ENCODE assay signal across 14 mouse cellular contexts in the genomic region with DNA sequence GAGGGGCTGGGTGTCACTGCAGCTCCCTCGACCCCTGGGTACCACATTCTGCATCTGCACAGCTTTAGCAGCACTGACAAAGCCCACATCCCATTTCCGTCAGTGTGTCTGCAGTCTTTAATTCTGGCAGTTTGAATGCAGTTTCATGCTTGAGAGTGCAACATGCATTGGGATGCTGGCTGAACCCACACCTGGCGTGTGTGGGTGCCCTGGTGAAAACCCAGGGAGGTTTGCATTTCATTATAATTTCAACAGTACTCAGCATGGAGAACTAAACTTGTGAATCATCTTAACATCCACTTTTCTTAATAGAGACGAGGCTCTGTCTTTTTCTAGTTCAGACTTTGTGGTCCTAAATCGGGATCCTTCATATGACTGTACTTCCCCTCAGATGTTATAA.
DNase-seq lines count a peak whose midpoint lies in the region; ATAC-seq and TF ChIP-seq lines count a peak whose summit lies in the region.
"Had no signal": no experiment of that assay in that cellular context is flagged by ENCODE, and none has a peak within 500 bp of the region (broad histone marks: within the 10 kb centered on the region; RNA-seq: fewer than 3 reads in every experiment).

No protein-coding gene starts in this region.

- peaks cover 26% of the 10 kb centered on the region for H3K27me3 ChIP-seq in midbrain, embryonic 12.5 days
- no peaks in the 10 kb centered on the region for H3K27me3 ChIP-seq in midbrain, postnatal 0 days (ENCODE audit: insufficient read depth, low read length)
- H3K27me3 ChIP-seq in forebrain, embryonic 16.5 days (replicated peaks; ENCODE audit: control insufficient read depth, insufficient read depth, low read length): no peaks in the 10 kb centered on the region
- H3K27me3 ChIP-seq in midbrain, embryonic 15.5 days (replicated peaks): no peaks in the 10 kb centered on the region
- H3K27me3 ChIP-seq: liver, embryonic 15.5 days had no signal

- H3K27ac ChIP-seq in midbrain, embryonic 12.5 days (replicated peaks): peak overlapping the region; percentile 72
- H3K27ac ChIP-seq in midbrain, postnatal 0 days (ENCODE audit: low read depth, low read length): no peak overlapping the region
- H3K27ac ChIP-seq in forebrain, embryonic 16.5 days (ENCODE audit: low read length): peak overlapping the region; percentile 82
- H3K27ac ChIP-seq in midbrain, embryonic 15.5 days: peak overlapping the region; percentile 79
- H3K27ac ChIP-seq: kidney, postnatal 0 days; liver, embryonic 15.5 days had no signal

- no peak overlapping the region for H3K4me2 ChIP-seq in midbrain, embryonic 12.5 days (replicated peaks)
- H3K4me2 ChIP-seq in midbrain, postnatal 0 days (ENCODE audit: low read depth, low read length, poor library complexity, severe bottlenecking): no peak overlapping the region
- no peak overlapping the region for H3K4me2 ChIP-seq in forebrain, embryonic 16.5 days (ENCODE audit: low read length)
- no peak overlapping the region for H3K4me2 ChIP-seq in midbrain, embryonic 15.5 days
- H3K4me2 ChIP-seq: liver, embryonic 15.5 days had no signal

- peak; percentile 39; the same call in 1 of the 2 replicates for ATAC-seq in midbrain, embryonic 12.5 days (ENCODE audit: low FRiP score, low read depth)
- ATAC-seq in midbrain, postnatal 0 days (ENCODE audit: low FRiP score): no peak; the same call in 1 of the 2 replicates
- 0 out of 2 replicates have a peak, but pooled peaks have one; percentile 1 for ATAC-seq in forebrain, embryonic 16.5 days
- peak; percentile 18; the same call in 1 of the 2 replicates for ATAC-seq in midbrain, embryonic 15.5 days (replicated peaks)
- no peak for ATAC-seq in erythroblast, adult 5-6 weeks (replicated peaks; ENCODE audit: low FRiP score, poor library complexity, severe bottlenecking)

- no peaks in the 10 kb centered on the region for H3K36me3 ChIP-seq in midbrain, embryonic 12.5 days
- H3K36me3 ChIP-seq in midbrain, postnatal 0 days (ENCODE audit: insufficient read depth, low read length): no peaks in the 10 kb centered on the region
- H3K36me3 ChIP-seq in forebrain, embryonic 16.5 days (ENCODE audit: control insufficient read depth, insufficient read depth): no peaks in the 10 kb centered on the region
- H3K36me3 ChIP-seq in midbrain, embryonic 15.5 days (replicated peaks): no peaks in the 10 kb centered on the region
- H3K36me3 ChIP-seq: liver, embryonic 15.5 days had no signal

- no peak overlapping the region for H3K4me3 ChIP-seq in midbrain, embryonic 12.5 days
- H3K4me3 ChIP-seq in midbrain, postnatal 0 days (ENCODE audit: low read depth, low read length): no peak overlapping the region
- no peak overlapping the region for H3K4me3 ChIP-seq in forebrain, embryonic 16.5 days (replicated peaks; ENCODE audit: low read length)
- H3K4me3 ChIP-seq in midbrain, embryonic 15.5 days: no peak overlapping the region
- H3K4me3 ChIP-seq: liver, embryonic 15.5 days had no signal

- DNase-seq in embryo, embryonic 10 days (ENCODE audit: low spot score): peak; percentile 13
- no peak for DNase-seq in embryo, embryonic 9.5 days (ENCODE audit: extremely low spot score)
- DNase-seq in midbrain, postnatal 0 days (ENCODE audit: low spot score): no peak
- no peak for DNase-seq in retina, embryonic 14.5 days (ENCODE audit: low spot score)
- DNase-seq: cerebellum, adult 2 months; gastrocnemius, postnatal 25 days; layer of hippocampus, adult 9-11 months; lung, postnatal 14 days had no signal

- H3K9me3 ChIP-seq in midbrain, embryonic 12.5 days: no peaks in the 10 kb centered on the region
- no peaks in the 10 kb centered on the region for H3K9me3 ChIP-seq in midbrain, postnatal 0 days (ENCODE audit: low read length)
- H3K9me3 ChIP-seq in forebrain, embryonic 16.5 days (ENCODE audit: control insufficient read depth, low read length): no peaks in the 10 kb centered on the region
- no peaks in the 10 kb centered on the region for H3K9me3 ChIP-seq in midbrain, embryonic 15.5 days
- H3K9me3 ChIP-seq: liver, embryonic 15.5 days had no signal

- TF ChIP-seq CTCF in midbrain, postnatal 0 days (IDR thresholded peaks at IDR 0.05): no peak

- WGBS in midbrain, embryonic 12.5 days: 27% methylated on average over 5 of the region's 5 CpGs
- WGBS in midbrain, postnatal 0 days: 51% methylated on average over 5 of the region's 5 CpGs
- WGBS in forebrain, embryonic 16.5 days: 30% methylated on average over 5 of the region's 5 CpGs
- WGBS in midbrain, embryonic 15.5 days: 36% methylated on average over 5 of the region's 5 CpGs

- peaks cover 23% of the 10 kb centered on the region for H3K4me1 ChIP-seq in midbrain, embryonic 12.5 days
- peaks cover 5% of the 10 kb centered on the region; the same call in 1 of the 2 replicates for H3K4me1 ChIP-seq in midbrain, postnatal 0 days (ENCODE audit: insufficient read depth, low read length)
- H3K4me1 ChIP-seq in forebrain, embryonic 16.5 days (replicated peaks; ENCODE audit: control insufficient read depth, insufficient read depth, low read length): peaks cover 38% of the 10 kb centered on the region
- H3K4me1 ChIP-seq in midbrain, embryonic 15.5 days: peaks cover 24% of the 10 kb centered on the region
- H3K4me1 ChIP-seq: liver, embryonic 15.5 days had no signal

- H3K9ac ChIP-seq in midbrain, embryonic 12.5 days (replicated peaks): no peak overlapping the region
- no peak overlapping the region for H3K9ac ChIP-seq in midbrain, postnatal 0 days (replicated peaks; ENCODE audit: low read length, poor library complexity, severe bottlenecking)
- H3K9ac ChIP-seq in forebrain, embryonic 16.5 days (replicated peaks; ENCODE audit: low read depth, low read length): no peak overlapping the region; the same call in 1 of the 2 replicates
- no peak overlapping the region for H3K9ac ChIP-seq in midbrain, embryonic 15.5 days
- H3K9ac ChIP-seq: liver, embryonic 15.5 days had no signal

Comparison
In these comparisons a context has a peak if more than half of its experiments do, and no peak if none do; other contexts are left out.
1. ATAC-seq: peak in midbrain, embryonic 12.5 days (single experiment), forebrain, embryonic 16.5 days (single experiment) and midbrain, embryonic 15.5 days (single experiment); none in midbrain, postnatal 0 days (single experiment) and erythroblast, adult 5-6 weeks (single experiment).